Mouse (Mus musculus) cortical plate, adult 2 months (tissue): ENCODE results near the gene Slc16a10.

ENCODE experiments used
- CTCF ChIP-seq: fragments of 200-500 bp; IDR thresholded peaks from 2 replicates; pipeline ENCODE4 v1.5.1; 2011; ENCODE audit warnings: mild to moderate bottlenecking, control low read depth, low read length; ENCODE audit not compliant: insufficient read depth; ENCODE audit errors: extremely low read depth
- POLR2A ChIP-seq: fragments of 200-500 bp; IDR thresholded peaks from 2 replicates; pipeline ENCODE4 v1.6.1; 2011; ENCODE audit warnings: mild to moderate bottlenecking, low read length, control low read depth; ENCODE audit not compliant: insufficient read depth; ENCODE audit errors: extremely low read depth

DNA sequence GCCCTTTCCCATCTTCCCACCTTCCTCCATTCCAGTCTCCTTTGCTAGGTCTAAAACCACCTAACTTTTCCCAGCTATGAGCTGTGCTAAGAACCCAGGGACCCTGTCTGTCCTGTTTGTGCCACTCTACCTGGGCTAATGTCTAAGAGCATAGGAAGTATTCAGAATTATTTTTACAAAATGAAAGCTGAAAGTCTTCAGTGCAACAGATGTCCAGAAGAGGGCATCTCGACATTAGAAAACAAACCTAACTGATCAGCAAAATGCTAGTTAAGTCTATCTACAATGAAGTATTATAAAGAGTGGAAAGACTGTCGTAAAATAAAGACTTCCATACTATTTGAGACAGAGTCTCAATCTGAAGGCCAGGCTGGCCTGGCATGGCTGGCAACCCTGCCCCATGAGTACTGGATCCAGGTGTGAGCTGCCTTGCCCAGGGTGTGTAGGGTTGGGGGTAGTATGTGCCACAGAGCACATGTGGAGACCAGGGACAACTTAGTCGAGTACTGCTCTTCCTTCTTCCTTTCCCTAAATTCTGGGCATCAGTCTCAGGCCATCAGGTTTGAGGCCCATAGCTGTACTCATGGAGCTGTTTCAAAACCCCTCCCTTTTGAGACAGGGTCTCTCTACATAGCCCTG is 88.7 kb downstream of the Slc16a10 start:
- TF ChIP-seq CTCF (no peak), POLR2A (no peak)
